In the genomic region with DNA sequence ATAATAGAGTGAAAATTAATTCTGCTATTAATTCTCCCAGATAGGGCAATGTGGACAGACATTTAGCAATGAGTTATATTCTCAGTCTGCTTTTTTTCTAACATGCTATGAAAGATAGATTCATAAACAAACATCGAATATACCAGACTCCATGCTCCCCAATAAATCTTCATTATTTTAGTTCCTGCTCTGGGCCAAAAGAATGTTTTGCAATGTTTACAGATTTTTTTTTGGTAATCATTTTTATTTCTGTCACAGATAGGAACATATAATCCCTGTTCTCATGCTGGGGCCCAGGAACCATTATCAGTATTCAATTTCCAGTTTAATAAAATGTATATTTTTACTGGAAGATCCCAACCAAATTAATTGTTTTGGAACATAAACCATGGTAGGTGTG, we compare ENCODE assay signal across 25 mouse cellular contexts.
DNase-seq lines count a peak whose midpoint lies in the region; ATAC-seq and TF ChIP-seq lines count a peak whose summit lies in the region.
"Had no signal": no experiment of that assay in that cellular context is flagged by ENCODE, and none has a peak within 500 bp of the region (broad histone marks: within the 10 kb centered on the region; RNA-seq: fewer than 3 reads in every experiment).

No protein-coding gene starts in this region.

- no peak for ATAC-seq in kidney, embryonic 15.5 days (replicated peaks; ENCODE audit: low FRiP score)
- no peak for ATAC-seq in kidney, postnatal 0 days (replicated peaks; ENCODE audit: low FRiP score, low read depth)
- no peak for ATAC-seq in stomach, postnatal 0 days (ENCODE audit: low FRiP score, low TSS enrichment)
- ATAC-seq: activated CD4-positive, CD25-positive, alpha-beta regulatory T cell, adult 4 months; forebrain, embryonic 14.5 days; forebrain, embryonic 16.5 days; Patski had no signal

- no peaks in the 10 kb centered on the region for H3K36me3 ChIP-seq in kidney, embryonic 15.5 days
- no peaks in the 10 kb centered on the region for H3K36me3 ChIP-seq in kidney, postnatal 0 days (ENCODE audit: insufficient read depth, low read length)
- no peaks in the 10 kb centered on the region for H3K36me3 ChIP-seq in stomach, postnatal 0 days (ENCODE audit: control insufficient read depth, insufficient read depth, low read length)
- H3K36me3 ChIP-seq: embryonic facial prominence, embryonic 13.5 days; embryonic facial prominence, embryonic 15.5 days; forebrain, embryonic 10.5 days; forebrain, embryonic 12.5 days had no signal

- H3K4me1 ChIP-seq in kidney, embryonic 15.5 days = 0 out of 2 replicates have a peak, but pooled peaks cover 3% of the 10 kb centered on the region
- H3K4me1 ChIP-seq in kidney, postnatal 0 days (replicated peaks; ENCODE audit: insufficient read depth, low read length) = no peaks in the 10 kb centered on the region
- no peaks in the 10 kb centered on the region for H3K4me1 ChIP-seq in stomach, postnatal 0 days (replicated peaks; ENCODE audit: control insufficient read depth, insufficient read depth)
- H3K4me1 ChIP-seq: embryonic facial prominence, embryonic 13.5 days; forebrain, embryonic 10.5 days; forebrain, embryonic 12.5 days had no signal

- H3K4me3 ChIP-seq in kidney, embryonic 15.5 days (replicated peaks) = no peak overlapping the region
- no peak overlapping the region for H3K4me3 ChIP-seq in kidney, postnatal 0 days (replicated peaks; ENCODE audit: low read depth, low read length)
- no peak overlapping the region for H3K4me3 ChIP-seq in stomach, postnatal 0 days (ENCODE audit: low read depth, low read length)
- H3K4me3 ChIP-seq: embryonic facial prominence, embryonic 13.5 days; embryonic facial prominence, embryonic 15.5 days; erythroblast, embryonic 14.5 days; forebrain, embryonic 10.5 days; forebrain, embryonic 12.5 days had no signal

- H3K4me2 ChIP-seq in kidney, embryonic 15.5 days = no peak overlapping the region
- no peak overlapping the region for H3K4me2 ChIP-seq in kidney, postnatal 0 days (ENCODE audit: low read length)
- no peak overlapping the region for H3K4me2 ChIP-seq in stomach, postnatal 0 days (replicated peaks; ENCODE audit: low read depth)
- H3K4me2 ChIP-seq: embryonic facial prominence, embryonic 13.5 days; embryonic facial prominence, embryonic 15.5 days; forebrain, embryonic 12.5 days had no signal

- H3K9me3 ChIP-seq in kidney, embryonic 15.5 days (replicated peaks) = no peaks in the 10 kb centered on the region
- no peaks in the 10 kb centered on the region for H3K9me3 ChIP-seq in kidney, postnatal 0 days (replicated peaks; ENCODE audit: low read length)
- no peaks in the 10 kb centered on the region for H3K9me3 ChIP-seq in stomach, postnatal 0 days (ENCODE audit: control insufficient read depth, low read length)
- H3K9me3 ChIP-seq: embryonic facial prominence, embryonic 13.5 days; embryonic facial prominence, embryonic 15.5 days; forebrain, embryonic 10.5 days; forebrain, embryonic 12.5 days had no signal

- no peak overlapping the region for H3K9ac ChIP-seq in kidney, embryonic 15.5 days
- no peak overlapping the region for H3K9ac ChIP-seq in kidney, postnatal 0 days (ENCODE audit: low read depth, low read length)
- no peak overlapping the region for H3K9ac ChIP-seq in stomach, postnatal 0 days (ENCODE audit: low read length)
- H3K9ac ChIP-seq: embryonic facial prominence, embryonic 13.5 days; embryonic facial prominence, embryonic 15.5 days; forebrain, embryonic 12.5 days had no signal

- 61% methylated on average over 1 of the region's 1 CpGs for WGBS in kidney, embryonic 15.5 days
- WGBS in kidney, postnatal 0 days = 80% methylated on average over 1 of the region's 1 CpGs
- 48% methylated on average over 1 of the region's 1 CpGs for WGBS in stomach, postnatal 0 days

- peak; percentile 13 for DNase-seq in kidney, adult 9 months
- DNase-seq in kidney, postnatal 10 days = no peak
- no peak for DNase-seq in kidney, adult 18-20 months
- DNase-seq in kidney, postnatal 0 days (ENCODE audit: low spot score) = peak; percentile 80
- DNase-seq in kidney, postnatal 14 days = no peak
- DNase-seq in stomach, postnatal 0 days (ENCODE audit: low spot score) = no peak
- DNase-seq in ovary, postnatal 14 days (ENCODE audit: low spot score) = no peak
- DNase-seq: adrenal gland, adult 8-10 months; adrenal gland, postnatal 14 days; adrenal gland, postnatal 36 days; cerebellum, adult 11-12 months; cerebellum, adult 2 months; cerebellum, adult 9-10 months; cerebellum, postnatal 10 days; cerebellum, postnatal 25 days had no signal

- TF ChIP-seq CTCF in kidney, postnatal 0 days (IDR thresholded peaks at IDR 0.05; ENCODE audit: low read depth) = no peak
- TF ChIP-seq CTCF in stomach, postnatal 0 days (IDR thresholded peaks at IDR 0.05; ENCODE audit: low read depth) = no peak

- no peak for TF ChIP-seq EP300 in stomach, postnatal 0 days (optimal IDR thresholded peaks at IDR 0.05)

- peak overlapping the region; percentile 2; the same call in 1 of the 2 replicates for H3K27ac ChIP-seq in kidney, embryonic 15.5 days
- no peak overlapping the region for H3K27ac ChIP-seq in kidney, postnatal 0 days
- peak overlapping the region; percentile 30; the same call in 1 of the 2 replicates for H3K27ac ChIP-seq in stomach, postnatal 0 days (replicated peaks)
- H3K27ac ChIP-seq: embryonic facial prominence, embryonic 13.5 days; embryonic facial prominence, embryonic 15.5 days; forebrain, embryonic 10.5 days; forebrain, embryonic 12.5 days had no signal

- no peaks in the 10 kb centered on the region for H3K27me3 ChIP-seq in kidney, embryonic 15.5 days
- H3K27me3 ChIP-seq in kidney, postnatal 0 days (ENCODE audit: insufficient read depth, low read length) = no peaks in the 10 kb centered on the region
- no peaks in the 10 kb centered on the region for H3K27me3 ChIP-seq in stomach, postnatal 0 days (ENCODE audit: control insufficient read depth, insufficient read depth, low read length)
- H3K27me3 ChIP-seq: embryonic facial prominence, embryonic 13.5 days; embryonic facial prominence, embryonic 15.5 days; forebrain, embryonic 12.5 days; Patski had no signal

Comparison
In these comparisons a context has a peak if more than half of its experiments do, and no peak if none do; other contexts are left out.
1. DNase-seq: peak in kidney, adult 9 months (single experiment) and kidney, postnatal 0 days (single experiment); none in kidney, postnatal 10 days (single experiment), kidney, adult 18-20 months (single experiment), kidney, postnatal 14 days (single experiment), stomach, postnatal 0 days (single experiment) and ovary, postnatal 14 days (single experiment).